Mouse (Mus musculus) intestine, embryonic 14.5 days (tissue): ENCODE measurements around the gene Mmd. TPM values are rescaled to one million over a fixed set of nuclear protein-coding genes. Genes with fewer than 3 reads are reported as not detected.

ENCODE experiments used
- ATAC-seq: fragments of 200-750 bp; cut with Nextera tagmentation; replicated peaks from 2 replicates; pipeline ENCODE4 v1.8.0; 2017; ENCODE audit warnings: low read depth, moderate number of reproducible peaks, moderate TSS enrichment, moderate library complexity; ENCODE audit not compliant: low FRiP score, low TSS enrichment
- DNase-seq: peaks from one replicate; pipeline ENCODE4 v3.0.0-alpha.2; 2018; ENCODE audit warnings: low spot score
- H3K27ac ChIP-seq: fragments of 300-500 bp; sonication (generic); 2 replicates; pipeline ENCODE4 v1.5.1; 2014; ENCODE audit warnings: low read depth, mild to moderate bottlenecking, control low read depth
- H3K27me3 ChIP-seq: fragments of 300-500 bp; sonication (generic); replicated peaks from 2 replicates; pipeline ENCODE4 v1.6.1; 2014; ENCODE audit warnings: low read length, control low read depth; ENCODE audit not compliant: control insufficient read depth, insufficient read depth
- H3K36me3 ChIP-seq: fragments of 300-500 bp; sonication (generic); 2 replicates; pipeline ENCODE4 v1.6.1; 2014; ENCODE audit warnings: low read length, control low read depth; ENCODE audit not compliant: control insufficient read depth, insufficient read depth
- H3K4me1 ChIP-seq: fragments of 300-500 bp; sonication (generic); replicated peaks from 2 replicates; pipeline ENCODE4 v1.6.1; 2014; ENCODE audit warnings: low read length, control low read depth, mixed read lengths; ENCODE audit not compliant: control insufficient read depth, insufficient read depth
- H3K4me2 ChIP-seq: fragments of 300-500 bp; sonication (generic); 2 replicates; pipeline ENCODE4 v1.6.1; 2014; ENCODE audit warnings: low read length
- H3K4me3 ChIP-seq: fragments of 300-500 bp; sonication (generic); 2 replicates; pipeline ENCODE4 v1.5.1; 2014; ENCODE audit warnings: low read depth, low read length, control low read depth, mixed read lengths
- H3K9ac ChIP-seq: fragments of 300-500 bp; sonication (generic); 2 replicates; pipeline ENCODE4 v1.6.1; 2014; ENCODE audit warnings: mild to moderate bottlenecking, low read length
- H3K9me3 ChIP-seq: fragments of 300-500 bp; sonication (generic); 2 replicates; pipeline ENCODE4 v1.6.1; 2016; ENCODE audit warnings: low read length, control low read depth; ENCODE audit not compliant: control insufficient read depth
- WGBS: fragments of 180-500 bp; shearing (Covaris S2); extraction: QIAGEN DNeasy Blood & Tissue Kit; methylation state at CpG from one replicate; pipeline ENCODE4 v1.1.7; 2014; 5-methylcytosine and 5-hydroxymethylcytosine counted together
- polyA plus RNA-seq: library from polyadenylated mRNA; unstranded; fragments of >200 nt; fragmentation: Nextera tagmentation; extraction: Ambion mirVana; gene quantifications from 2 replicates; pipeline ENCODE4 v1.2.1, GENCODE M21; 2014

The Mmd gene
- polyA plus RNA-seq, 1 experiment from 2014 or later, result 35.5 TPM

- Histone ChIP-seq H3K4me1 (no peaks in the 10 kb centered on the region), H3K27me3 (no peaks in the 10 kb centered on the region), H3K36me3 (no peaks in the 10 kb centered on the region), H3K27ac (no peak overlapping the region), H3K4me2 (no peak overlapping the region), H3K9ac (no peak overlapping the region), H3K4me3 (no peak overlapping the region), H3K9me3 (no peaks in the 10 kb centered on the region)
- no peak for ATAC-seq
- WGBS, result 96% methylated on average over 2 of the region's 2 CpGs
- DNase-seq, result no peak
Measured at GRCm38 (mm10) chr11:90243300-90243699, 6.0 kb upstream of the Mmd start.

DNA sequence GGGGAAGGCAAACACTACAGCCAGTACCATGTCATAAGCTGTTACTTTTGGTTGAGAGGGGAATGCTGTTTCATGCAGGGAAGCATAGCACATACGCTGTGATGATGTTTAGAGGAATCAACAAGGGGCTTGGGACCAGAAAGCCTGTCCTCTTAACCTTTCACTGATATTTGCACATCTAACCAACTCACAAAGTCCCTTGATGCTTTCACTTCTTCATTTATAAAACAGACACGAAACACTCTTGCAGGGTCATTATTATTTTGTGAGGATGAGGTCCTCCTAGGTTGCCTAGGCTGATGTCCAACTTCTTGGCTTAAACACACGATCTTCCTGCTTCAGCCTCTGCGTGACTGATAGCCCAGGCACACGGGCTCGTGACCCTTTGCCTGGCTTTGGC lies 3.6 kb upstream of the Mmd start:
- Histone ChIP-seq H3K9ac (no peak overlapping the region), H3K4me2 (no peak overlapping the region), H3K27me3 (no peaks in the 10 kb centered on the region), H3K36me3 (no peaks in the 10 kb centered on the region), H3K9me3 (no peaks in the 10 kb centered on the region), H3K4me3 (no peak overlapping the region), H3K4me1 (peaks cover 10% of the 10 kb centered on the region), H3K27ac (no peak overlapping the region)
- no peak for DNase-seq
- 80% methylated on average over 6 of the region's 6 CpGs for whole genome bisulfite sequencing
- ATAC-seq, result no peak

DNA sequence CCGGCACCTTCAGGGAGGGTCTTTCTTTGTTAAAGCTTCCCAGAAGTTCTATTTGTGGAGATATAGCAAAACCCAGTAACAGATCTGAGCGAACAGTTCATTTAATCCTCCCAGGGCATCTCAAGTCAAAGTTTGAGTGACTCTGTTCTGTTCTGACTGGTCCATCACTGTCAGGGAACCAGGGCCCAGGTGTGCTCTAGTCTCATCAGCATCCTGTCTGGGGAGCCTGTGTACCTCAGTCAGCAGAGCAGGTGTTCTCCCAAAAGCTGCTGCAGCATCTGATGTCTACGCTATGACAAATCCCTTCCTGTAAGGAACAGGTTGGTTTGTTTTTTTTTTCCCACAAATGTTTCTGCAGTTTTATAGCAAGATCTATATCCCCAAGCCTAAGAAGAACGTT lies 2.6 kb upstream of the Mmd start:
- 84% methylated on average over 4 of the region's 4 CpGs for WGBS
- H3K4me3 ChIP-seq, result no peak overlapping the region
- no peak overlapping the region for H3K9ac ChIP-seq
- no peaks in the 10 kb centered on the region for H3K27me3 ChIP-seq
- no peak overlapping the region for H3K27ac ChIP-seq
- no peak overlapping the region for H3K4me2 ChIP-seq
- ATAC-seq (no peak), DNase-seq (no peak)
- no peaks in the 10 kb centered on the region for H3K36me3 ChIP-seq
- H3K4me1 ChIP-seq, result peaks cover 14% of the 10 kb centered on the region
- H3K9me3 ChIP-seq, result no peaks in the 10 kb centered on the region

- H3K4me3 ChIP-seq, result no peak overlapping the region
- peaks cover 23% of the 10 kb centered on the region for H3K4me1 ChIP-seq
- no peaks in the 10 kb centered on the region for H3K9me3 ChIP-seq
- H3K27me3 ChIP-seq, result no peaks in the 10 kb centered on the region
- H3K4me2 ChIP-seq, result no peak overlapping the region
- ATAC-seq (no peak), DNase-seq (no peak)
- no peaks in the 10 kb centered on the region for H3K36me3 ChIP-seq
- no peak overlapping the region for H3K27ac ChIP-seq
- H3K9ac ChIP-seq, result no peak overlapping the region
- 72% methylated on average over 4 of the region's 4 CpGs for WGBS
Measured at GRCm38 (mm10) chr11:90247793-90248192, 1.5 kb upstream of the Mmd start.

DNA sequence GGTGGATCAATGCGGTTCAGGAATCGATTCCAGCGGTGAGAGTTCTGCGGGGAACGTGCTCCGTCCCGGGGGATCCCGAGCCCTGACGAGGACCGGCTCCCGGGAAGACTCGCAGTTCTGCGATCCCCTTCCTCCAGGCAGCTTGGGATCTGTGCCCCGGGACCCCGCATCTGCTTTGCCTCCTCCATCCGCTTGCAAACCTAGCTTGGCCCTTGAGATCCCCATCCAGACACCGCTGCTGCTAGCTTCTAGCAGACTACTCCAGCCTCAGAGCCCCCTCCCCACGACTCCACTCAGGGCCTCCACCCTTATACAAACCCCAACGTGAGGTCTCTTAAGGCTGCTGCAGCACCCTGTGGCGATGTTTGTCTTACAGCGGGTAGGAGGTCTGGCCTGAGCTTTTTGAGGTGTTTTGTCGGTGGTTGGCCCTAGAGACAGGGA lies 465 bp downstream of the Mmd start:
- ATAC-seq (no peak; the same call in none of the 2 replicates), DNase-seq (peak; percentile 93)
- H3K9ac ChIP-seq, result peak overlapping the region; percentile 83
- no peaks in the 10 kb centered on the region for H3K9me3 ChIP-seq
- no peaks in the 10 kb centered on the region for H3K27me3 ChIP-seq
- H3K36me3 ChIP-seq, result no peaks in the 10 kb centered on the region
- H3K27ac ChIP-seq, result peak overlapping the region; percentile 65
- 0% methylated on average over 22 of the region's 22 CpGs for WGBS
- peak overlapping the region; percentile 66 for H3K4me3 ChIP-seq
- peaks cover 26% of the 10 kb centered on the region for H3K4me1 ChIP-seq
- peak overlapping the region; percentile 77 for H3K4me2 ChIP-seq

DNA sequence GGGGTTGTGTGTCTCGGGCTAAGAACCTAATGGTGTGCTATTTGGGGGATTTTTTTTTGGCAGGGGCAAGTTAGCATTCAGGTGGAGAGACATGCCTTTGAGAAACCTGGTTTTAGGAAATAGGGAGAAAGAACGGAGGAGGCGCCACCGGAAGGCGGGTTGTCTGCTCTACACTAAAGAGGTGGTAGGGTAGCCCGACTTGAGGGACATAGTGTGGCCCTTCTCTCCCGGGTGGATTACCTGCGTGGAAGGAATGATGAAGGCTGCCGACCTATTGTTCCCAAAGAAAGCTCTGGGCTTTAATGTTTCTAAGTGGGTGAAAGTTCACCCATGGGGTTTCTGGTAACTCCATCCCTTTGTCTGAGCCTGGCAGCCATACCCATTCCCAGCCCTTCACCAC lies 933 bp downstream of the Mmd start:
- peak overlapping the region; percentile 77 for H3K4me2 ChIP-seq
- peak overlapping the region; percentile 66 for H3K4me3 ChIP-seq
- peak overlapping the region; percentile 83 for H3K9ac ChIP-seq
- DNase-seq, result peak; percentile 58
- ATAC-seq, result no peak
- no peaks in the 10 kb centered on the region for H3K9me3 ChIP-seq
- H3K36me3 ChIP-seq, result no peaks in the 10 kb centered on the region
- 3% methylated on average over 9 of the region's 9 CpGs for WGBS
- peak overlapping the region; percentile 65 for H3K27ac ChIP-seq
- no peaks in the 10 kb centered on the region for H3K27me3 ChIP-seq
- peaks cover 26% of the 10 kb centered on the region for H3K4me1 ChIP-seq

DNA sequence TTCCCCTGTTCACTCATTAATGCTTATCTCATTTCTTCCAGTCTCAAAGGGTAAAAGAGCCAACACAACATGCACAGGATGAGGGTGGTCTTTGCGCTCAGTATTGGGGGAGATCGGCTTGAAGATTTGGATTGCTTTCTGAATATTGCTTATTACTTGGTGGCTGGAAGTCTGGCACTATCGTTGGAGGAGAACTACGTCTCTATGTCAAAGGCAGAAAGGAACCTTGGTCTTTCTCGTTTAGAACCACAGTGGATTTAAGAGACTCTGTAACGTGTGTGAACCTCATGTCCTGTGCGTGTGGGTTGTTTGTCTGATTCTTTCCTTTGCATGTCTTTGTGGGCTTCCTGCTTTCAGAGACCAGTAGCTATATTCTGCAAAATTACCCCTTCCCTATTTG lies 1.5 kb downstream of the Mmd start:
- no peaks in the 10 kb centered on the region for H3K9me3 ChIP-seq
- peak overlapping the region; percentile 66 for H3K4me3 ChIP-seq
- no peaks in the 10 kb centered on the region for H3K27me3 ChIP-seq
- peak overlapping the region; percentile 77 for H3K4me2 ChIP-seq
- DNase-seq (no peak), ATAC-seq (no peak)
- peaks cover 30% of the 10 kb centered on the region for H3K4me1 ChIP-seq
- WGBS, result 63% methylated on average over 7 of the region's 7 CpGs
- peak overlapping the region; percentile 83; the same call in 1 of the 2 replicates for H3K9ac ChIP-seq
- H3K27ac ChIP-seq, result no peak overlapping the region
- H3K36me3 ChIP-seq, result no peaks in the 10 kb centered on the region

GRCm38 (mm10) chr11:90251923-90252322 lies 2.7 kb downstream of the Mmd start:
- H3K9me3 ChIP-seq, result no peaks in the 10 kb centered on the region
- no peaks in the 10 kb centered on the region for H3K36me3 ChIP-seq
- DNase-seq (no peak), ATAC-seq (no peak)
- H3K4me3 ChIP-seq, result peak overlapping the region; percentile 0; the same call in 1 of the 2 replicates
- peaks cover 30% of the 10 kb centered on the region for H3K4me1 ChIP-seq
- no peak overlapping the region for H3K27ac ChIP-seq
- 27% methylated on average over 2 of the region's 2 CpGs for whole genome bisulfite sequencing
- H3K9ac ChIP-seq, result no peak overlapping the region
- H3K4me2 ChIP-seq, result peak overlapping the region; percentile 77
- no peaks in the 10 kb centered on the region for H3K27me3 ChIP-seq

GRCm38 (mm10) chr11:90252366-90252765 lies 3.1 kb downstream of the Mmd start:
- Histone ChIP-seq H3K27me3 (no peaks in the 10 kb centered on the region), H3K9ac (no peak overlapping the region), H3K4me1 (peaks cover 30% of the 10 kb centered on the region), H3K27ac (no peak overlapping the region), H3K9me3 (no peaks in the 10 kb centered on the region), H3K4me3 (peak overlapping the region; percentile 0; the same call in 1 of the 2 replicates), H3K4me2 (peak overlapping the region; percentile 77), H3K36me3 (no peaks in the 10 kb centered on the region)
- WGBS, result 47% methylated on average over 8 of the region's 8 CpGs
- ATAC-seq (no peak), DNase-seq (no peak)
